Mouse (Mus musculus) ES-Bruce4 (cell line): Measurements from ENCODE around the gene Tmem107. TPM values are rescaled to one million over a fixed set of nuclear protein-coding genes. Genes with fewer than 3 reads are reported as not detected.
A peak's percentile ranks its signal among the peaks of the same experiment; 100 is the strongest.

Experiments used
- H3K27ac ChIP-seq: 2 replicates; pipeline ENCODE4 v1.5.1; 2012; ENCODE audit warnings: low read length, inconsistent platforms; ENCODE audit not compliant: insufficient read depth
- H3K27me3 ChIP-seq: 2 replicates; pipeline ENCODE4 v1.6.1; 2012; ENCODE audit warnings: mild to moderate bottlenecking, low read length, inconsistent platforms; ENCODE audit not compliant: control insufficient read depth, poor library complexity, insufficient read depth, severe bottlenecking
- H3K36me3 ChIP-seq: 2 replicates; pipeline ENCODE4 v1.6.1; 2012; ENCODE audit warnings: inconsistent platforms, mild to moderate bottlenecking, low read length, moderate library complexity; ENCODE audit not compliant: control insufficient read depth, poor library complexity, insufficient read depth, severe bottlenecking
- H3K4me1 ChIP-seq: one replicate; pipeline ENCODE4 v1.8.1; 2011; ENCODE audit warnings: low read length; ENCODE audit not compliant: control insufficient read depth, insufficient read depth
- H3K4me3 ChIP-seq: 2 replicates; pipeline ENCODE4 v1.5.1; 2011; ENCODE audit warnings: low read depth, mild to moderate bottlenecking, low read length
- H3K9ac ChIP-seq: 2 replicates; pipeline ENCODE4 v1.6.1; 2012; ENCODE audit warnings: low read depth, mild to moderate bottlenecking, inconsistent platforms; ENCODE audit not compliant: poor library complexity, severe bottlenecking
- H3K9me3 ChIP-seq: replicated peaks from 2 replicates; pipeline ENCODE4 v1.6.1; 2012; ENCODE audit warnings: mild to moderate bottlenecking, low read length, inconsistent platforms; ENCODE audit not compliant: control insufficient read depth, poor library complexity, insufficient read depth, severe bottlenecking
- CTCF ChIP-seq: IDR thresholded peaks from one replicate; pipeline ENCODE4 v1.8.1; 2011; ENCODE audit warnings: low read depth, low read length
- EP300 ChIP-seq: IDR thresholded peaks from 2 replicates; pipeline ENCODE4 v1.6.1; 2011; ENCODE audit warnings: low read depth, low read length; ENCODE audit not compliant: insufficient read depth
- POLR2A ChIP-seq: IDR thresholded peaks from one replicate; pipeline ENCODE4 v1.8.1; 2011; ENCODE audit warnings: low read length; ENCODE audit not compliant: insufficient read depth
- polyA plus RNA-seq: library from polyadenylated mRNA; stranded (reverse); fragments of >200 nt; gene quantifications from 2 replicates; pipeline ENCODE4 v1.2.4, GENCODE M21; 2011; ENCODE audit warnings: low read depth; ENCODE audit not compliant: missing spikeins, insufficient read depth, insufficient read length

The Tmem107 gene
- polyA plus RNA-seq, 1 experiment = 17.1 TPM

DNA sequence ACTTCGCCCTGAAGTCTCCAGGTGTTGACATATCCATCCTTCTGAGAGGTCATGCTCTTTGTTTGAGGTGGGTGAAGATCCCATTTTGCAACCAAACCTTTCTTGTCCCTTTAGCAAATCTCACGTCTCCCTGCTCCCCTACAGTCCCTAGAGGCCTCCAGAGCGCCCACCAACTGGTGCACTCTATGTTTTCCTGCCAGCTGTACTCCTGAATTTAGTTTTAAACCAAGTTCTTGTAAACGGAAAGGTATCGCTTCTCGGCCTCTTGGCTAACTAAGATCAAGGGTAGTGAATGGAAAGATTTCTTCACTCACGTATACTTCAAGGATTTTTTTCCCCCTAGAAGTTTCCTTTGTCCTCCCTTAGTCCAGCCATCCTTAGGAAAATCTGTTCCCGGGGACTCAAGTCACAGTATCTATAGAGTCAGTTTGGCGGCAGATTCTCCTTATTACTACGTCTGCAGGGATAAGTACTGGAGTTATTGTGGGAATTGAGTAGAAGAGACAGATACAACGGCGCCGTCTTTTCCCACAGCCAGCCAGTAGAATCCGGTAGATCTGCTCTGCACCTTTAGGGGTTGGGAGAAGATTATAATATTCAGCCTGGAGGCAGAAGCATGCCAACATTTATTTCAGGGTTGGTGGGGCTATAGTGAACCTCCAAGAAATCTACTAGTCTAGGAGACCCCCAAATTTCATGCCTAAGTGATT lies 49.0 kb downstream of the Tmem107 start:
- no peaks in the 10 kb centered on the region for H3K36me3 ChIP-seq
- H3K4me1 ChIP-seq = no peaks in the 10 kb centered on the region
- H3K27ac ChIP-seq = no peak overlapping the region
- no peak for TF ChIP-seq CTCF
- TF ChIP-seq POLR2A = no peak
- no peak for TF ChIP-seq EP300
- H3K9ac ChIP-seq = no peak overlapping the region
- H3K27me3 ChIP-seq = peaks cover 22% of the 10 kb centered on the region
- H3K4me3 ChIP-seq = no peak overlapping the region
- H3K9me3 ChIP-seq = no peaks in the 10 kb centered on the region

DNA sequence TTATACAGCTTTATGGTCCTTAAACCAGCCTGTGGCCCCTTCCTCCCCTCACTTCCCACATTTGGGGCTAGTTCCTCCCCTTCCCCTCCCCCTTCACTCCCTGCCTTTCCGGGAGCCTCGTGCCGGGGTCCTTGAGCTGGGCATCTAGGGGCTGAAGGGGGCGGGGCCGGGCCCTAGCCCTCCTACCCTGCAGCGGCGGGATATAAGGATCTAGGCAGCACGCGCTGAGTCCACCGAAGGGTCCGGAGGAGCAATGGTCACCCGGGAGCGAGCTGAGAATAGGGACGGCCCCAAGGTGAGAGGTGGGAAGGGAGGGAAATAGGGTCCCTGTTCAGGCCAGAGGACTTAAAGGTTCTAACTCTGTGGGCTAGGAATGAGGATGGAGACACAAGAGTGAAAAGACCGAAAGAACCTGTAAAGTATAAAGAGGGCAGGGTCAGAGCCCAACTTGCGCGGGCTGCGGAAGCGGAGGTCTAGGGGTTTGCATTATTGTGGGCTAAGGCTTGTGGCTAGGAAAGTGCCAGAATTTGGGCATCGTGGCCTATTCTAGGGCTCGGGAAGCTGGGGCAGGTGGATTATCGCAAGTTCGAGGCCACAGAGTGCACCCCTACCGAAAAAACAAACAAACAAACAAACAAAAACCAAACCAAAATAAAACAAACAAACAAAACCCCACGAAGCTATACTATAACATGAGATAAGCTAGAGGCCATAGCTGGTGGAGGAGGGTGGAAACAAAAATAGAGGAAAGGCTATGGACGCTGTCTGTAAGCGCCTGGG lies 49.8 kb downstream of the Tmem107 start, which contains the start of gene Hes7:
TSS of gene Hes7 (plus strand) at position 184 of the 780 bp plus-strand sequence.
- no peak for TF ChIP-seq POLR2A
- TF ChIP-seq CTCF = no peak
- TF ChIP-seq EP300 = no peak
- no peaks in the 10 kb centered on the region for H3K4me1 ChIP-seq
- peaks cover 22% of the 10 kb centered on the region for H3K27me3 ChIP-seq
- H3K9ac ChIP-seq = peak within 1 kb of the TSS; percentile 73
- no peaks in the 10 kb centered on the region for H3K36me3 ChIP-seq
- no peak within 1 kb of the TSS for H3K27ac ChIP-seq
- H3K9me3 ChIP-seq = no peaks in the 10 kb centered on the region
- peak within 1 kb of the TSS; percentile 89 for H3K4me3 ChIP-seq

DNA sequence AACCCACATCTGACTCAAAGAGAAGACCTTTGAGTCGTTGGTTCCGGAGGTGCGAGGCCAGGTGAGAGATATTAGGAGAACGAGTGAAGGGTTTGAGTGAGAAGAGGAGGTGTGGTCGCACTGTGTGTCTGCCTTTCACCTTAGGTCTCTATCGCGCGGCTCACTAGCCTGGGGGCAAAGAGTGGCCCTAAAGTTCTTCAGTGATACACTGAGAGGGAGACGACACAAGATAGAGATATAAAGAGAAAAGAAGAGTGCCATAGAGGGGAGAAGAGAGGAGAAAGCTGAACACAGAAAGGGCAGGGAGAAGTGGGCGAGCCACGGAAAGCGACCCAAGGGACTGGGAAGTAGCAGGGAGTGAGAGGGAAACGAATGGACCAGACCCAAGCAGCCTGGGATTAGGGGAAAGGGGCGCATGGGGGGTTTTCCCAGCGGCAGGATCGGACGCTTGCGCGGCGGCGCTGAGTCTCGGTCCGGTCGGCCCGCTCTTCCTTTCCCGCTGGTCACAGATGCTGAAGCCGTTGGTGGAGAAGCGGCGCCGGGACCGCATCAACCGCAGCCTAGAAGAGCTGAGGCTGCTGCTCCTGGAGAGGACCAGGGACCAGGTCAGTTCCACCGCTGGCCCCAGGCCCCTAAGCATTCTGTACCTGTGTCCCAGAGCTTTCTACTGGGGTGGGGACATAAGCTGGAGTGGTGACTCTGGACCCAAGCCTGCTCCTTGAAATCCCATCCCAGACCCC lies 50.6 kb downstream of the Tmem107 start:
- Histone ChIP-seq H3K27me3 (peaks cover 22% of the 10 kb centered on the region), H3K36me3 (no peaks in the 10 kb centered on the region), H3K9ac (peak overlapping the region; percentile 73), H3K4me3 (peak overlapping the region; percentile 89), H3K9me3 (no peaks in the 10 kb centered on the region), H3K4me1 (no peaks in the 10 kb centered on the region), H3K27ac (no peak overlapping the region)
- no peak for TF ChIP-seq EP300
- TF ChIP-seq CTCF = no peak
- no peak for TF ChIP-seq POLR2A

GRCm38 (mm10) chr11:69121741-69122335 lies 51.2 kb downstream of the Tmem107 start:
- TF ChIP-seq EP300 = no peak
- no peak for TF ChIP-seq POLR2A
- TF ChIP-seq CTCF = no peak
- H3K36me3 ChIP-seq = no peaks in the 10 kb centered on the region
- H3K9ac ChIP-seq = peak overlapping the region; percentile 73
- H3K4me1 ChIP-seq = peaks cover 2% of the 10 kb centered on the region
- peaks cover 20% of the 10 kb centered on the region for H3K27me3 ChIP-seq
- H3K27ac ChIP-seq = no peak overlapping the region
- no peaks in the 10 kb centered on the region for H3K9me3 ChIP-seq
- H3K4me3 ChIP-seq = peak overlapping the region; percentile 89

- Histone ChIP-seq H3K27me3 (peaks cover 17% of the 10 kb centered on the region), H3K9ac (peak within 1 kb of the TSS; percentile 73), H3K4me1 (peaks cover 2% of the 10 kb centered on the region), H3K4me3 (peak within 1 kb of the TSS; percentile 89), H3K27ac (no peak within 1 kb of the TSS), H3K36me3 (no peaks in the 10 kb centered on the region), H3K9me3 (no peaks in the 10 kb centered on the region)
- TF ChIP-seq EP300 (no peak), CTCF (peak; percentile 59)
Observed at GRCm38 (mm10) chr11:69122336-69122951, 51.8 kb downstream of the Tmem107 start, which contains the start of gene 9130213A22Rik. TSS of gene 9130213A22Rik (minus strand) at chr11:69122589.

Other genes starting within 250 kb of the Tmem107 start
- 59.3 and 71.7 TPM in 2 replicates for gene Ndel1, start 198.9 kb upstream of the Tmem107 start, polyA plus RNA-seq
- gene Rnf222, start 182.3 kb upstream of the Tmem107 start, polyA plus RNA-seq = not detected in 2 replicates
- 4,511 and 5,371 TPM in 2 replicates for gene Rpl26, start 169.2 kb upstream of the Tmem107 start, polyA plus RNA-seq
- not detected in 2 replicates for gene Odf4, start 143.7 kb upstream of the Tmem107 start, polyA plus RNA-seq
- gene Arhgef15, start 113.3 kb upstream of the Tmem107 start, polyA plus RNA-seq = 2.6 and 3.7 TPM in 2 replicates
- 3.4 and 4.6 TPM in 2 replicates for gene Slc25a35, start 102.7 kb upstream of the Tmem107 start, polyA plus RNA-seq
- gene Rangrf, start 95.6 kb upstream of the Tmem107 start, polyA plus RNA-seq = 70.3 and 98.6 TPM in 2 replicates
- gene Pfas, start 62.3 kb upstream of the Tmem107 start, polyA plus RNA-seq = 79.6 and 85.3 TPM in 2 replicates
- 164 and 169 TPM in 2 replicates for gene Ctc1, start 54.9 kb upstream of the Tmem107 start, polyA plus RNA-seq
- gene Aurkb, start 25.2 kb upstream of the Tmem107 start, polyA plus RNA-seq = 108 and 121 TPM in 2 replicates
- gene Borcs6, start 11.1 kb upstream of the Tmem107 start, polyA plus RNA-seq = 4.0 and 7.0 TPM in 2 replicates
- 39.5 and 41.6 TPM in 2 replicates for gene Vamp2, start 17.7 kb downstream of the Tmem107 start, polyA plus RNA-seq
- 25.0 and 29.3 TPM in 2 replicates for gene Per1, start 24.4 kb downstream of the Tmem107 start, polyA plus RNA-seq
- gene Hes7, start 49.6 kb downstream of the Tmem107 start, polyA plus RNA-seq = not detected in 2 replicates
- not detected in 2 replicates for gene 9130213A22Rik, start 51.8 kb downstream of the Tmem107 start, polyA plus RNA-seq
- 1.7 and 2.0 TPM in 2 replicates for gene Aloxe3, start 55.1 kb downstream of the Tmem107 start, polyA plus RNA-seq
- gene Alox12b, start 86.2 kb downstream of the Tmem107 start, polyA plus RNA-seq = 0.27 TPM in 1 of 2 replicates, not detected in the other
- gene Alox8, start 127.0 kb downstream of the Tmem107 start, polyA plus RNA-seq = not detected in 2 replicates
- gene Gucy2e, start 166.2 kb downstream of the Tmem107 start, polyA plus RNA-seq = 0.11 TPM in 1 of 2 replicates, not detected in the other